Mouse (Mus musculus) forelimb bud, embryonic 11.5 days (tissue): ENCODE measurements around the gene Tmed3.

Experiments used
- DNase-seq: peaks from one replicate; pipeline ENCODE4 v3.0.0-alpha.2; 2012; ENCODE audit warnings: low read depth, low spot score

Tmed3 gene

GRCm38 (mm10) chr9:89704265-89705196, at the start of gene Tmed3:
Gene Tmed3, minus strand, starts transcription at chr9:89705068.
- DNase-seq: peak; percentile 91

- DNase-seq: no peak
Observed at GRCm38 (mm10) chr9:89740041-89740440, 35.2 kb upstream of the Tmed3 start.

GRCm38 (mm10) chr9:89738295-89738694, 33.4 kb upstream of the Tmed3 start, which contains the start of gene Ankrd34c:
Gene Ankrd34c, minus strand, starts transcription at chr9:89738475.
- no peak for DNase-seq

DNA sequence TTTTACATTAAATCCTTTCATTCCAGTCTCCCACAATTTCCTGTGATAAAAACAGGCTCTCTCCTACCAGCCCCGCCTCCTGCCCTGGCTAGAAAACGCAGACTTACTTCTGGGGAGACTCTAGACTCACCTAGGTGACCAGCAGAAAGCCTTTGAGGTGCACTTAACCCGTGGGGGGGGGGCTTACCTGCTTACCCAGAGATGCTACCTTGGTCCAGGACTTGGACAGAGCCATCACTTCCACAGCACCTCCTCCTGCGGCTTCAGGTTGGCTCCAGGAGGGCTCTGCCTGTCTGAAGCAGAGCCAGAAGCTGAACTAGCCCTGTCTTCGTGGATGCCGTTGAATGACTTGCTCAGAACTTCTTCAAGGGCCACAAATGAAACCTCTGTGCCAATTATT, 33.0 kb upstream of the Tmed3 start:
- no peak for DNase-seq

- DNase-seq: peak; percentile 62
Observed at GRCm38 (mm10) chr9:89736932-89737705, 32.3 kb upstream of the Tmed3 start.

DNA sequence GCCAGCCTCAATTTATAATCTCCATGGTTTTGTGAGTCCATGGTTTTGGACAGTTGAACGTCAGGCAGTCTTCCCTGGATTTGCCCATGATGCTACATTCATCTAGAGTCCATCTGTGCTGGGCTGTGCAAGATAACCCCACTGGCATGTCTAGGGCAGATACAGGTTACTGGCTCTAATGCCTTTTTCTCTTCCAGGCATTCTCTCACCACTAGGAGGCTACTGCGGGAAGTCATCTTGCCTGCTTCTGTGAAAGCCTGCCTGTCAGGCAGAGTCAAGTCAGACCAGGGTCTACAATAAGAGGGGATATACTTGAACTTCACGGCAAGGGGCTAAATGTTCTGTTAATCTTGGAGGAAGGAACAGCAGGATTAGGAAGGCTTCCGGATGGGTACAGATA, 2.0 kb upstream of the Tmed3 start:
- peak; percentile 21 for DNase-seq

DNA sequence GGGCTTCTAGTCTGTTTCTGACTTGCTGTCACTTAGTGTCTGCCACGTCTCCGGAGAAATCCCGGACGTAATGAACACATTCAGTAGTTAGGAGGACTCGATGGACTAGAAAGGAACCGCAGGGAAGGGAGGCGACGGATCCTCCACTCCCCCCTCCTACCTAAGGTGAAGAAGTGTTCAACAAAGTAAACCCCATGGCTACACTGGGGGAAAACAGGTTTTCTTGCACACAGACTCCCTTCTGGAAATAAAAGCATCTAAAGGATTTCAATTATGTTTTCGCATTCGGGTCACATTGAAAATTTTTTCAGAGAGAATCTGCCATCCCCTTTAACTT, 297 bp upstream of the Tmed3 start:
- no peak for DNase-seq

DNA sequence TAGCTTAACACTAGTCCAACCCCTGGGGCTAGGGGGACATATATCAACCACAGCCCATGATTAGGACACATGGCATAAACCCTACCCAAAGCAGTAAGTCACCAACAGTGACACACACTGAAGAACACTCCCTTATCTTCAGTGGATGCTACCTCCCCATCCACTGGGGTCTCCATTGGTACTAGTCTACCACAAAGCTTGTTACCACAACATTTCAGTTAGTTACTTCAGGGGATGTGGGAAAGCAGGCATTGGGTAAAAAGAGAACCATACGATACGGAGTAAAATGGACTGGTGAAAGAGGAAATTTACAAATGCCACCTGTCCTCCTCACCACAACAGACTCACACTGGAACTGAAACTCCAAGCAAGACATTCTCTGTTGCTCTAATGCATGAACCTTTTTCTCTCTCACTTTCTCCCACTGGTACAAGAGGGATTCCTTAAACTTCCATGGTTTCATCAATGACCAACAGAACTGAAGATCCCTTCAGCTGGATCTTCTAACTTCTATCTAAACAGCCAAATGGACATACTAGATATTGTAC, 3.9 kb downstream of the Tmed3 start:
- no peak for DNase-seq

DNA sequence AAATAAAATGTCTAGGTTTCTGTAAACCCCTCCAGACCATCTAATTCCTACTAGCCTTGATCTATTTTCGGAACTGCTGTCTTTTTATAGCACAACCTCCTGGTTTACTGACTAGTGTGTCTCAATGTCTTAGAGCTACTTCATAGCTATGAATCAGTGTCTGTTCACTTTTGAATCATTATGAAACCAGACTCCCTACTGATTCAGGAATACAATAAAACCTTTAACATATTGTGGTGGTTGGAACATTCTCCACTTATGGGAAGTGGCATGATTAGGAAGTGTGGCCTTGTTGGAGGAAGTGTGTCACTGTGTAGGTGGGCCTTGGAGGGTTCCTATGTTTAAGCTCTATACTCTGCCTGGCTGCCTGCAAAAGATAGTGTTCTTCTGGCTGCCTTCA, 9.7 kb downstream of the Tmed3 start:
- DNase-seq: no peak

- DNase-seq: no peak
Observed at GRCm38 (mm10) chr9:89693670-89694069, 11.2 kb downstream of the Tmed3 start.

DNA sequence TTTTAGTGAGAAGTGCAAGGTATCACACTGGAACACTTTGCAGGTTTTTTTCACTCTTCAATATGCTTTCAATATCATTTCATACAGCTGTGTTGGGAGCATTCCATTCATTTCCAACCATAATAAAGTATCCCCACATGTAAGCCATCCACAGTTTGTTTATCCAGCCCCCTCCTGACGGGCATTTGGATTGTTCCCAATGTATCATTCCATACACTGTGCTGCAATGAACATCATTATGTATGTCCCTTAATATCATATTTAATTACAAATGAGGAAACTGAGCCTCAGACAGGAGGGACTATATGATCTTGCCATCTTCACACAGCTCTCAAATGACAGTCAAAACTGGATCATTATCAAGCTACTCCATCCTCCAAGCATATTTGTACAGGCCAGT, 15.7 kb downstream of the Tmed3 start:
- no peak for DNase-seq

DNA sequence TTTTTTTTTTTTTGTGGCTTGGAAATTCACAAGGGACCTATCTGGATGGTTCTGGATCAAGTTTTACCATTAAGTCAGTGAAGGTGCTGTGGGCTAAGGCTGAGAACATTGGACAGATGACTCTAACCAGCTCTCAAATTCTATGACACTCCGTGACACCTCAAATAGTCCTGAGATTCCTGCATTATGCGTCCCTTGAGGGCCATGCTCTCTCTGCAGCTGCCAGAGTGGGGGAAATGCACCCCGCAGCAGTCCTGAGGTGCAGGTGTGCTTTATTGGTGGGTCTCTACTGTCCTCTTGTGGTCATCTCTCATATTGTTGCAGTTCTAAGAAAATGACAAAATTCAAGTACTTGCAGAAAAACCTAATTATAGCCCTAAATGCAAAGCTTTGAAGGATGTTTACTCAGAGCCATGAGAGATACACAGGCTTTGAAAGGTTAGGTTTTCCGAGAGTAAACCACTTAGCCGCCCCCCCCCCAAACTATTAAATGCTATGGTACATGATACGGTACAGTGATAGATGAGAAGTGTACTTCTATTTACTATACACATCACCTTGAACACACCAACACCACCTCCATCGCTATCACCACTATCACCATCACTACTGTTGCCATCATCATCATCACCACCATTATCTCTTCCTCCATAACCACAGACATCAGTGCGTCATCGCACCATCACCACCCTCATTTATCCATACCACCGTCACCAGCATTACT, 17.2 kb downstream of the Tmed3 start:
- DNase-seq: peak; percentile 62

GRCm38 (mm10) chr9:89686262-89686661, 18.6 kb downstream of the Tmed3 start:
- no peak for DNase-seq

- DNase-seq: peak; percentile 14
Observed at GRCm38 (mm10) chr9:89678974-89679373, 25.9 kb downstream of the Tmed3 start.

DNA sequence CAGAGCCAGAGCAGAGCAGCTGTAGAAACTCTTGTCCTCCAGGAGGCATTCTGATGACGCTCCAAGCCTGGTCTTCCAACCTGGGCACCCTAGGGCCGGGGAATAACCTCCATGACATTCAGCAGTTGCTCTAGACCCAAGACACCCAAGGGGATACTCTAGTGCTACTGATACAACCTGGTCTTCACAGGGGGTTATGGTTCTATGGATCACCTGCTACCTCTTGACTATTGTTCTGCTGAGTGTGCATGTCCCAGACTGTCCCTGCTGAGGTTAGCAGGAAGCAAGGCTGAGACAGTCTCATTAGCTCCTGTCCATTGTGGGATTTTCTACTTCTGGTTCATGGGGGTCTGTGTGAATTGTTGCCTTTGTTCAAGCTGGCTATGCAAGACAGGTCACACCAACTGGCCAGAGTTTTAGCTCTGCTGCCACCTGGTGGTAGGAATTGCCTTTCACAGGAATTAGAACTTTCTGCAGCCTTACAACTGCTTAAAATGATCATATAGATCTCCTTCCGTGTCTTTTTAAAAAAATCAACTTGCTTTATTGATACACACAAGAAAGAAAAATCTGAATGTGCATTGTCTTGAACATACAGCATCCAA, 30.8 kb downstream of the Tmed3 start:
- peak; percentile 85 for DNase-seq

DNA sequence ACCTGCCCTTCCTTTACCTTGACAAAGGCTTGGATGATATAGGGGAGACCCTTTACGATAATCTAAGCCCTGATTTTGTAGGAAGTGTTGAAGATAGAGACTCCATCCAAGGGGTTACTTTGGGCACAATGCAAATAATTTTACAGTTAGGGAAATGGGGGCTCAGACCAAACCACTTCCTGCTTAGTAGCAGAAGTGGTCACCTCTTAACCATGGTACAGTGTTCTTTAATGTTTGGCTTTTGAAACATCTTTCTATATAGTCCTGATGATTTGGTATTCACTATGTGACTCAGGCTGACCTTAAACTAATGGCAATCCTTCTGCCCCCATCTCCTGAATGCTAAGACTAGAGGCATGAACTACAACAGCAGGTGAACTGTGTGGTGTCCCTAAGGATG, 31.5 kb downstream of the Tmed3 start:
- no peak for DNase-seq

DNA sequence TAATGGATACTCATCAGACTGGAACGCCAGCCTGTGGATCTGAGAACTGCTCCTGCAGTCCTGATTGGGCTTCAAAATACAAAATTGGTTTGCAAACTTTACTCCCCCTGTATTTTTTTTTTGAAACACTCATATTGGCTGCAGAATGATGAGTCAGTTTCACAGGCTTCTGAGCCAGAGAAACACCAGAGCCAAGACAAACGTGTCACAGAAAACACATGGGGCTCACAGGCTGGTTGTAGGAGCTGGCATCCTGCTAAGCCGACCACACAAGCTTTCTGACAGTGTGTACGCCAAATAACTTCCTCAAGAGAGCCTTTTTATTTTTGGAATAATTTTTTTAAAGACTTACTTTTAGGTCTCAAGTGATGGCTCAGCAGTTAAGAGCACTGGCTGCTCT, 35.0 kb downstream of the Tmed3 start:
- DNase-seq: no peak

DNA sequence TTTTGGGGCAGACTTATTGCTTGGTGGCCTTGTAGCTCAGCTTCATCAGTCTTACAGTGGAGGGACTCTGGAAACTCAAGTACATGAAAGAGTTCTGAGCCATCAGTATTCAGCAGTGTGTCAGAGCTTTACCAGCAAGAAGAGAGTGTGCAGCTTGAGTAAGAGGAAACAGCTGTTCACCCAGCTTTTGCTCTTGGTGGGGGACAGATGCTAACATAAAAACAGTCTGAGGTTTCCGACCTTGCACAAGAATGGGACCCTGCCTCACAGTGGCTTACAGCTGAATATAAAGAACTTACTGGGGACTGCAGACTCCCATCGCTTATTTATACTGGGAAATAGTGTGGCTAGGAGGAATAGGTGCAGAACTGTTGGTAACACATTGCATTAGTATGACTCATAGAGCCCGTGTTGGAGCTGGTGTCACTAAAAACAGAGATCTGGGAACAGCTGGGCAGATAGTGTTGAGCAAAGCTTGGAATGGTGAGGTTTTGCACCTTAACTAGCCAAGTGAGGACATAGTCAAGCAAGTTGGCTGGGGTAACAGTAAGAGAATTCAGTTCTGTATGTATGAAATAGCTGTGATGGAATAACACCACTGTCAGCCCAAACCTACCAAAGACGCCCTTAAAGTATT, 37.4 kb downstream of the Tmed3 start:
- no peak for DNase-seq

- no peak for DNase-seq
Observed at GRCm38 (mm10) chr9:89650913-89651312, 54.0 kb downstream of the Tmed3 start.
